Mouse (Mus musculus) monocyte, adult 2 months (primary cell): ENCODE results near the gene Otx1.

ENCODE experiments used
- DNase-seq, 2 experiments: peaks; one replicate each; pipeline ENCODE4 v3.0.0; 2022; ENCODE audit warnings: low spot score in 2 of 2, low read depth in 1 of 2

The Otx1 gene

DNA sequence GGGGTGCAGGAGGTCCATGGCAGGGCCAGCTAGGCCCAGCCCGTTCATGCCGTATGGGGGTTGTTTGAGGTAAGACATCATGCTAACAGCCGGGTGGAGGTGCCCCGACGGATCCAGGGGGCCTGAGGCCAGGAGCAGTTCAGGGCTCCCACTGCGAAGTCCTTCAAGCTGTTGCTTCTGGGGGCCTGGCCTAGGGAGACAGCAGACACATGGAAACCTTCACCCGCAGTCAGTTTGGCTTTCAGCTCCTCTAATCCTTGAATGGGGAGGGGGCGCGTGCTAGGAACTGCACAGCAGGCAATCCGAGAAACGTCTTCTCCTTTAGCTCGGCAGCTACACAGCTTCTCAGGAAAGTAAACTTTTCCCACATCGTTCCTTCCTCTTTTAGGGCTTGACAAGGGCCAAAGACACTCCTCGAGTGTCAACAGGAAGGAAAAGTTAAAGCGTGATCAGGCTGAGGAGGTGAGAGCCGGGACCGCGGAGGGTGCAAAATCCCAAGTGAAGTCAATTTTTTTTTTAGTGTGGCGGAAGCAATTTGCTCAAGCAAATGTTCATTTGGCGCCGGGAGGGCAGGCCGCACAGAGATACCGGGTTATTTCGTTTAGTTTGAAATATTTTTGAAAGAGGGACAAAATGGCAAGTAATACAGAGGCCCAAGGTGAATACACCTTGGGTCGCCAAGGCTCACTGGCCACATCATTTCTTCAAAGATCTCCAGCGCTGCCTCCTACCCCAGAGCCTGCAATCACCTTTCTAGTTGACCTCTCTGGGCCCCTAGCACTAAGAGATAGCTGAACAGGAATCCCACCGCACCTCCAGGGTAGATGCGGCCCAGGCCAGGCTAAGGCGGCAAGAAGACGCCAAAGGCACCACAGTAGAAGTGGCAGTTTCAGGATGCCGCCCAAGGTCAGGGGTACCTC lies 3.0 kb downstream of the Otx1 start:
- DNase-seq, result no peak

GRCm38 (mm10) chr11:21998141-21999047 lies 4.3 kb downstream of the Otx1 start:
- no peak for DNase-seq

GRCm38 (mm10) chr11:21997561-21998140 lies 5.0 kb downstream of the Otx1 start:
- DNase-seq, result no peak

DNA sequence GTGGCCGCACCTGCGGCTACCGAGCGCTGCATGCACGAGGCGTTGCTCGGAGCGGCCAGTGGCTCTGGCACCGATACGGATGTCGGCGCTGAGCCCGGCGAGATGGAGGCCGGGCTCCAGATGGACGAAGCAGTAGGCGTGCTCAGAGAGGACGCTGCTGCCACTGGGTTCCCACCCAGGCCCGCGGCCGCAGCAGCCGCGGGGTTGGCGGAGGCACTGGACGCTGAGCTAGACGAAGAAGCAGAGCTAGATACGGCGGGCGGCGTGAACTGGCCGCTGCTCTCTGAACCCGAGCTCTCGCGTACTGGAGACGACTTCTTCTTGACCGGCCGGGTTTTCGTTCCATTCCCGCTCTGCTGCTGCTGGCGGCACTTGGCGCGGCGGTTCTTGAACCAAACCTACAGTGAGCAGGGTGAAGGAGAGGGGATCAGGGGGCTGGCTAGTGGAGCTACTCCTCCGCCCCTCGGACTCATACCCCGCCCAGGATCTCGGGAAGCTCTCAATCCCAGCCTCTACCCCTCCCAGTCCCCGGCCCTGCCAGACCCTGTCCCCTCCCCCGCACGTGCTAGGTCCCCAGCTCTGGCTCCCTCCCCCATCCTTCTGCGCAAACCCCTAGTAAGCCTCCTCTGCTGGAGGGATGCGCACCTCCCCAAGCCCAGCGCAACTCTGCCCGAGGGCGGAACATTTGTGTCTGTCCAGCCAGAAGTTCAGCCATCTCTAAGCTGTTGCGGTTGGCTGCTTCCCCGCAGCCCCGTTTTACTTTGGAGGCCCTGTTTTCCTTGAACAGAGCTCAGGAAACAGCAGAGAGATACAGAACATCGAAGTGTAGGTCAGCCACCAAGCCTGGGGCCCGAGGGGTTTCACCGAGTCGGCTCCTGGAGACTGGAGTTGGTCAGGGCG lies 5.8 kb downstream of the Otx1 start:
- no peak for DNase-seq

DNA sequence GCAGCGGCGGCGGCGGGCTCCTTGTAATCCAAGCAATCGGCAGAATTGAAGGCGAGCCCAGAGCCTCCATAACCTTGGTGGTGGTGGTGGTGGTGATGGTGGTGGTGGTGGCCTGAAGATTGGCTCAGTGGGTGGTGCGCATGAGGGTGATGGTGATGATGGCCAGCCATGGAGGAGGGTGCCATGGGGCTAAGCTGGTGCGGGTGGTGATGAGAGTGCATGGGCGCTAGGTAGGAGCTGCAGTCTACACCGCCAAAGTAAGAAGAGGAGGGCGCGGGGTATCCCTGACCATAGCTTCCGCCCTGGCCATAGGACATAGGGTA lies 6.4 kb downstream of the Otx1 start:
- DNase-seq, result no peak

- DNase-seq, result no peak
These were observed 7.0 kb downstream of the Otx1 start for GRCm38 (mm10) chr11:21995534-21996324.

- no peak for DNase-seq
These were observed 8.0 kb downstream of the Otx1 start for GRCm38 (mm10) chr11:21994377-21995370.

DNA sequence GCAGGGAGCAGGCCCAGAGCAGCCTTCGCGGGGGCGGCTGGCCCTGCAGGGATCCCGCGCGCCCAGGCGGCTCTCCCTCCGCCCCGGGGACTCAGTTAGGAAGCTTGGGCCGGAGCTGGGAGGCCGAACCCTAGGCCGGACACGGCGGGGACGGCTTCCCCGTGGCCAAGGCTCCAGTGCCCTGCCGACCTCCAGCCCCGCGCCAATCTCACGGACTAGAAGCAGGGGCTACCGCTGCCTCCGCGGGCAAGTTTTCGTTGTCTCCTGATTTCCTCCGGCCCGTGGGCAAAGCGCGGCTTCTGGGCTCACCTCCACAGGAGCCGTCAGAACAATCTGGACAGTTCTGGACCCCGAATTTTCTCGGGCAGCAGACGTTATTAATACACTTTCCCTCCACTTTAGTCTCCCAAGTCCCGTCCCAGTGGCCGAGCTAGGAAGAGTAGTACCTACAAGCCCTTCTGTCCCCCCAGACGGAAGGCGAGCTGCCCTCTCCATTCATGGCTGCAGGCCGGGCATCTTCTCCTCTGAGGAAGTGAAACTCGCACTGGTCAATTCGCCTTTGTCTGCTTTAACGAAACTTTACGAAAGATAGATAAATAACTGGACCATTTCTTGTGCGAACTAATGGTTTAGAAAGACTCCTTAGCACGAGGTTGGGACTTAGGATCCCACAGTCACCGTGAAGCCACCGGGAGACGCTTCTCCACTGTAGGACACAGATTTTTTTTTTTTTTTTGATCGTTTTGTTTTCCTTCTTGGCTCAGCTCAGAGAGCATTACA lies 8.9 kb downstream of the Otx1 start:
- no peak for DNase-seq

GRCm38 (mm10) chr11:21992761-21993596 lies 9.7 kb downstream of the Otx1 start:
- DNase-seq, result no peak

GRCm38 (mm10) chr11:21988398-21988946 lies 14.2 kb downstream of the Otx1 start:
- no peak for DNase-seq

DNA sequence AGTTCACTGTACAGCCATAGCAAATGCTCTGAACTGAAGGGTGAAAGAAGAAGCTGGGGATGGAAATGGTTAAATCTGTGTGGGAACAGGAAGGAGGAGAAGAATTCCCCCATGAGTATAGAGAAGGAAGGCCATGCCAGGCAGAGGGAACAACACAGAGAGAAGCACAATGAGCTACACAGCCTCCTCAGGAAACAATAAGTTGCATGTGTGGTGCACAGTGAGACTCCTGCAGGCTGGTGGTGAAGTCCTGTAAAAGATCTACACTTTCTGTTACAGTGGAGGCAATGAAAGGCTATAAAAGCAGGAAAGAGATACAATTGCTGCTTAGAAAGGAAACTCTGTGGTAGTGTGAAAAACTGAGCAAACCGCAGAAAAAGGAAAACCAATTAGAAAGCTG lies 17.6 kb downstream of the Otx1 start:
- DNase-seq, result no peak

DNA sequence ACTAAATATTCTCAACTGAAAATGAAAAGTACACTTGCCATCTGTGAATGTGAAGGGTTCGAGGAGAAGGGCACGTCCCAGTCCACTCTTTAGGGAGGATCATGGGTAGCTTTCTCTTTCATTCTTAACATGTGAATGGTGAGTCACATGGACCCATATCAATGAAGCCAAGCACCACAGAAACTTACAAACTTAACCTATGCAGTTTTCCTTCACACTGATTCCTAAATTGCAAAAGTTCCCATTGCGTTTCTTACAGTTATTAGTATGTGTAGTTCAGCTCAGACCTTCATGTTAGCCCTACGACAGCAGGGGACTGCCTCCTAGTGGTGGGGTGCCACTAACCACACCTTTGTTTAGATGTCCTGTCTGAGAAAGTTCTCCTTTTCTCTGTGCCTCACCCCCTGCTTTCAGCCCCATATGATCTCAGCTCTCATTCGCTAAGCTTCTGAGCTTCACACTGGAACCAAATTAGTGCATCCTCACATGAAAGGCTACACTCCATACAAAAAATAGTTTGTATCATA lies 28.6 kb downstream of the Otx1 start:
- DNase-seq, result no peak

DNA sequence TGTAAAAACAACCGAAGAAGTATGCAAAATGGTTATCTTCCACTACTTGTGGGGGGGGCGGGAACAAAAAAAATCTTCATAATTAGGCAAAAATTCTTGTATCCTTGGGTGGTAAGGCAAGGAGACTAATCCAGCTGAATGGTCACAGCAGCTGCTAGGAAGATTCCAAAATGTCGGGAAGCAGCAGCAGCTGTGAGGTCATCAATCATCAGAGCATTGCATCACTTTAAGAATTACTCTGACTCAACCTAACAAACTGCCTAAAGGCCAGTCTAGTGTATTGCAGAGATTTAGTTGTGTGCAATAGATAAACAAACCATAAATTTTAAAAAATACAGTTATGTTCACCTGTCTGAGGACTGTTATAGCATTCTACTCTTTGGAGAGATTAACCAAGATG lies 29.1 kb downstream of the Otx1 start:
- DNase-seq, result no peak

GRCm38 (mm10) chr11:21968922-21969321 lies 33.8 kb downstream of the Otx1 start:
- no peak for DNase-seq

GRCm38 (mm10) chr11:21955167-21955566 lies 47.5 kb downstream of the Otx1 start:
- no peak for DNase-seq

- no peak for DNase-seq
These were observed 51.0 kb downstream of the Otx1 start for GRCm38 (mm10) chr11:21951657-21952237.
